Mouse (Mus musculus) forebrain, embryonic 15.5 days (tissue): Measurements from ENCODE around the gene Gmps. TPM values are rescaled to one million over a fixed set of nuclear protein-coding genes. Genes with fewer than 3 reads are reported as not detected.

Source experiments
- ATAC-seq: fragments of 200-750 bp; cut with Nextera tagmentation; replicated peaks from 2 replicates; pipeline ENCODE4 v1.8.0; 2017; ENCODE audit warnings: mild to moderate bottlenecking, moderate TSS enrichment, moderate library complexity
- H3K27ac ChIP-seq: fragments of 300-500 bp; sonication (generic); replicated peaks from 2 replicates; pipeline ENCODE4 v1.5.1; 2015; ENCODE audit warnings: mild to moderate bottlenecking, inconsistent platforms
- H3K27me3 ChIP-seq: fragments of 300-500 bp; sonication (generic); 2 replicates; pipeline ENCODE4 v1.6.1; 2015; ENCODE audit warnings: inconsistent platforms
- H3K36me3 ChIP-seq: fragments of 300-500 bp; sonication (generic); 2 replicates; pipeline ENCODE4 v1.6.1; 2015; ENCODE audit warnings: mild to moderate bottlenecking, inconsistent platforms
- H3K4me1 ChIP-seq: fragments of 300-500 bp; sonication (generic); 2 replicates; pipeline ENCODE4 v1.6.1; 2015; ENCODE audit warnings: inconsistent platforms
- H3K4me2 ChIP-seq: fragments of 300-500 bp; sonication (generic); replicated peaks from 2 replicates; pipeline ENCODE4 v1.6.1; 2015; ENCODE audit warnings: mild to moderate bottlenecking, inconsistent platforms
- H3K4me3 ChIP-seq: fragments of 300-500 bp; sonication (generic); 2 replicates; pipeline ENCODE4 v1.5.1; 2015; ENCODE audit warnings: mild to moderate bottlenecking, inconsistent platforms
- H3K9ac ChIP-seq: fragments of 300-500 bp; sonication (generic); replicated peaks from 2 replicates; pipeline ENCODE4 v1.6.1; 2015; ENCODE audit warnings: mild to moderate bottlenecking, inconsistent platforms
- H3K9me3 ChIP-seq: fragments of 300-500 bp; sonication (generic); 2 replicates; pipeline ENCODE4 v1.6.1; 2016; ENCODE audit warnings: inconsistent platforms
- WGBS: fragments of 180-500 bp; shearing (Covaris S2); methylation state at CpG from one replicate; pipeline ENCODE4 v1.1.7; 2015; ENCODE audit warnings: mixed read lengths; 5-methylcytosine and 5-hydroxymethylcytosine counted together
- polyA plus RNA-seq: library from polyadenylated mRNA; unstranded; fragments of >200 nt; fragmentation: Nextera tagmentation; extraction: Ambion mirVana; gene quantifications from 2 replicates; pipeline ENCODE4 v1.2.1, GENCODE M21; 2015

The Gmps gene
- polyA plus RNA-seq, 1 experiment from 2014 or later = 48.6 TPM

GRCm38 (mm10) chr3:63986656-63987055 lies 10.8 kb downstream of the Gmps start:
- ATAC-seq = no peak
- WGBS = 91% methylated on average over 1 of the region's 1 CpGs
- no peak overlapping the region for H3K4me3 ChIP-seq

GRCm38 (mm10) chr3:63988722-63989440 lies 13.0 kb downstream of the Gmps start:
- no peak overlapping the region for H3K4me3 ChIP-seq
- no peak for ATAC-seq
- H3K27me3 ChIP-seq = no peaks in the 10 kb centered on the region
- no peaks in the 10 kb centered on the region for H3K4me1 ChIP-seq
- WGBS = 93% methylated on average over 3 of the region's 3 CpGs
- H3K9me3 ChIP-seq = no peaks in the 10 kb centered on the region
- H3K4me2 ChIP-seq = no peak overlapping the region
- H3K27ac ChIP-seq = no peak overlapping the region
- H3K9ac ChIP-seq = no peak overlapping the region
- peaks cover 62% of the 10 kb centered on the region for H3K36me3 ChIP-seq

More at GRCm38 (mm10) chr3:63986656-63987055, 10.8 kb downstream of the Gmps start:
- Histone ChIP-seq H3K36me3 (peaks cover 58% of the 10 kb centered on the region), H3K4me1 (no peaks in the 10 kb centered on the region), H3K9me3 (no peaks in the 10 kb centered on the region), H3K9ac (no peak overlapping the region), H3K27me3 (no peaks in the 10 kb centered on the region), H3K27ac (no peak overlapping the region), H3K4me2 (no peak overlapping the region)

- ATAC-seq = no peak
- Histone ChIP-seq H3K27me3 (no peaks in the 10 kb centered on the region), H3K36me3 (no peaks in the 10 kb centered on the region), H3K9me3 (no peaks in the 10 kb centered on the region), H3K27ac (no peak overlapping the region), H3K4me1 (no peaks in the 10 kb centered on the region), H3K4me3 (no peak overlapping the region), H3K4me2 (no peak overlapping the region), H3K9ac (no peak overlapping the region)
- 92% methylated on average over 3 of the region's 3 CpGs for WGBS
Measured at GRCm38 (mm10) chr3:64021436-64021835, 45.5 kb downstream of the Gmps start.

- H3K9ac ChIP-seq = no peak overlapping the region
- no peaks in the 10 kb centered on the region for H3K4me1 ChIP-seq
- 94% methylated on average over 2 of the region's 2 CpGs for WGBS
Measured at GRCm38 (mm10) chr3:64021867-64022266, 46.0 kb downstream of the Gmps start.

GRCm38 (mm10) chr3:64029846-64030245 lies 53.9 kb downstream of the Gmps start:
- no peak for ATAC-seq
- Histone ChIP-seq H3K4me2 (no peak overlapping the region), H3K27me3 (no peaks in the 10 kb centered on the region), H3K9ac (no peak overlapping the region), H3K9me3 (no peaks in the 10 kb centered on the region), H3K4me1 (no peaks in the 10 kb centered on the region), H3K27ac (no peak overlapping the region), H3K4me3 (no peak overlapping the region), H3K36me3 (no peaks in the 10 kb centered on the region)
- 95% methylated on average over 4 of the region's 4 CpGs for WGBS

More at GRCm38 (mm10) chr3:64021867-64022266, 46.0 kb downstream of the Gmps start:
- Histone ChIP-seq H3K27me3 (no peaks in the 10 kb centered on the region), H3K4me2 (no peak overlapping the region), H3K9me3 (no peaks in the 10 kb centered on the region), H3K4me3 (no peak overlapping the region), H3K36me3 (no peaks in the 10 kb centered on the region), H3K27ac (no peak overlapping the region)
- no peak for ATAC-seq

- peaks cover 6% of the 10 kb centered on the region for H3K4me1 ChIP-seq
- no peaks in the 10 kb centered on the region for H3K36me3 ChIP-seq
- no peak for ATAC-seq
- H3K27ac ChIP-seq = no peak overlapping the region
- H3K4me2 ChIP-seq = no peak overlapping the region
- WGBS = 76% methylated on average over 7 of the region's 7 CpGs
- no peaks in the 10 kb centered on the region for H3K9me3 ChIP-seq
- no peaks in the 10 kb centered on the region for H3K27me3 ChIP-seq
- no peak overlapping the region for H3K9ac ChIP-seq
- no peak overlapping the region for H3K4me3 ChIP-seq
Measured at GRCm38 (mm10) chr3:64038136-64038841, 62.4 kb downstream of the Gmps start.

GRCm38 (mm10) chr3:64039818-64040784 lies 64.2 kb downstream of the Gmps start:
- no peak overlapping the region for H3K27ac ChIP-seq
- no peaks in the 10 kb centered on the region for H3K9me3 ChIP-seq
- H3K36me3 ChIP-seq = no peaks in the 10 kb centered on the region
- peak; percentile 85 for ATAC-seq
- peaks cover 6% of the 10 kb centered on the region for H3K4me1 ChIP-seq
- peak overlapping the region; percentile 73 for H3K4me2 ChIP-seq
- peak overlapping the region; percentile 44 for H3K9ac ChIP-seq
- H3K27me3 ChIP-seq = no peaks in the 10 kb centered on the region
- H3K4me3 ChIP-seq = peak overlapping the region; percentile 37
- 4% methylated on average over 25 of the region's 25 CpGs for WGBS

Other genes with a start within 250 kb of the Gmps start
- 6.1 and 6.4 TPM in 2 replicates for gene Plch1, start 76.6 kb upstream of the Gmps start, polyA plus RNA-seq
- gene E130311K13Rik, start 46.6 kb upstream of the Gmps start, polyA plus RNA-seq = 6.6 TPM in 2 replicates
- gene Slc33a1, start 11.3 kb upstream of the Gmps start, polyA plus RNA-seq = 17.8 and 18.4 TPM in 2 replicates
- 0.11 and 0.17 TPM in 2 replicates for gene Vmn2r1, start 105.4 kb downstream of the Gmps start, polyA plus RNA-seq
- 0.04 and 0.10 TPM in 2 replicates for gene Vmn2r2, start 165.8 kb downstream of the Gmps start, polyA plus RNA-seq